Mouse (Mus musculus): Measurements from ENCODE around the gene Snrnp48.

The Snrnp48 gene

DNA sequence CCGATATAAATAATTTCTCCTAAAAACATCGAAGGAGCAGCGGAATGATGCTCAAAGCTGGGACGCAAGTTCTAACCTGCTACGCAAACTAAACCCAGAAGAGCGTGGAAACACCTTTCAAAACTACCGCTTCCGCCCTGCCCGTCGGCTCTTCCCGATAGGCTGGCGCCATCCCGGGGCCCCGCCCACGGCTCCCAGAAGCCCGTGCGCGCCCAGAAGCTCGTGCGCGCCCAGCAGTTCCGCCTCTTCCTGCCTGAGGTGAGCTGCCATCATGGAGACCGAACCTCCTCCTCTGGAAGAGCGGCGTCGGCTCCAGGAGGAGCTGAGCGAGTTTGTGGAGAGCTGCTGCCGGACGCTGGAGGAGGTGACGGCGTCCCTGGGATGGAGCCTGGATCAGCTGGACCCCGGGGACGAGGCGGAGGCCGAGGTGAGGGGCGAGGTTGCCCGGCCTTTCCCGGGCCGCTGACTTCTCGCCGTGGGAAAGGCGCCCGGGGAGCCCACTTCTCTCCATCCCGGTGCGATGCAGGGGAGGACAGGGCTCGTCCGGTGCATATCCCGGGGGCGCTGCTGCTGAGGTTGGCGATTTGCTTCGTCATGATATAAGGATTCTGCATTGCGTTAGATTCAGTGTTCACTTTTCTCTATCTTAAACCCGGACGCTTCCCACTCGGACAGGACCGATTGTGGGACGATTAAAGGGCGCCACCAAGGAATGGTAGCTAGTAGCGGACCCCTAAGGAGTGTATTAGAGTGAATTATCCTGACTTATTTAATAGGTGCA, at the start of gene Snrnp48:
TSS of gene Snrnp48 (plus strand) at position 237 of the 781 bp plus-strand sequence.
- peak; percentile 93 for DNase-seq (ENCODE audit: low spot score)

GRCm38 (mm10) chr13:38155523-38155922, 49.2 kb upstream of the Snrnp48 start:
- no peak for DNase-seq (ENCODE audit: low spot score)

DNA sequence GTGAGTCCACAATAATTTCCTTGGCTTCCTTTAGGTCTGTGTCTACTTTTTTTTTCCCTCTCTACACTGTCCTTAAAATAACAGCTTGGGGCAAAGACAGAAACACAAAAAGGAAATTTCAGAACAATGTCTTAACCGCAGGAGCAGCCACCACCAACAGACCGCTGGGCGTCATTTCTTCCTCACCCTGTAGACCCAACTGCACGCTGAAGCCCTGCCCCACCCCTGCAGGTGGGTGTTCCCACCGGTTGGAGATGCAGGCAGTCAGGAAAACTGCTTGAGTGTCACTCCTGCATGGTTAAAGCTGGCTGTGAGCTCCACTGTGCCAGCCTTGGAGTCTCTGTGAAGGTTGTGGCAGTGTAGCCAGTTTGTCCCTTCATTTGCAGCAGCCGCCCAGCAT, 47.1 kb upstream of the Snrnp48 start:
- no peak for DNase-seq (ENCODE audit: low spot score)

GRCm38 (mm10) chr13:38162002-38162401, 42.7 kb upstream of the Snrnp48 start:
- DNase-seq (ENCODE audit: low spot score): no peak

DNA sequence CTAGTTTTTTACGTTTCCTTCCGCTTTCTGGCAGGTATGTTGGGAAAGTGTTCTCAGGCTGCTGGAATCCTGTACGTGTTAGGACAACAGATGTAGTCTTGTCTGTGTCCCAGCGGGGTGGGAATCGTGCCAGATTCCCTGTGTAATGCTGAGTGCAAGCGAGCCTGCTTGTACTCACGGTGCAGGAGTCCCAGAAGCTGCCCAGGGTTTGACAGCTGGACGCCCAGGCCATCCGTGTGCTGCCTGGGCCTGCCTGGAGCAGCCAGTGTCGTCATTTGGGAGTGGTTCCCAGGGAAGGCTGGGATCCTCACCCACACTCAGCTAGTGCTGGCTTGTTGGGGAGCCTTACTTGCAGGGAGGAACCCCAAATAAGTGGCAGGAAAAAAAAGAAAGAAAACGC, 42.1 kb upstream of the Snrnp48 start:
- DNase-seq (ENCODE audit: low spot score): no peak

DNA sequence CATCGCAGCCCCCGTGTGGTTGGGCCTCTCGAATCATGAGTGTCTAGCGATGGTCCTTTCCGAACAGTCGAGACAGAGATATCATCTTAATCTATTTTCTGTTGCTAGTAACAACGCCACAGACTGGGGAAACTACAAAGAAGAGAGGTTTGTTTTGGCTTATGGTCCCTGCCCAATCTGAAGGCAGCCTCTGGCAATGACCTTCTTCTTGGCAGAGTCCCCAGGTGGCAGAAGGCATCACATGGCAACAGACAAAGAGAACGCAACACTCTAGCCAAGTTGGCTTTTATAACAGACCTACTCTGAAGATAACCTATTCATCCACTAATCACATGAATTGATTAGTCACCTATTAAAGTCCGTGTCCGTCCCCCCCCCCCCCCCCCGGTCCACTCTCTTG, 39.8 kb upstream of the Snrnp48 start:
- DNase-seq (ENCODE audit: low spot score): no peak

- no peak for DNase-seq (ENCODE audit: low spot score)
These were observed 37.7 kb upstream of the Snrnp48 start for GRCm38 (mm10) chr13:38167056-38167455.

- no peak for DNase-seq (ENCODE audit: low spot score)
These were observed 34.0 kb upstream of the Snrnp48 start for GRCm38 (mm10) chr13:38170707-38171144.

DNA sequence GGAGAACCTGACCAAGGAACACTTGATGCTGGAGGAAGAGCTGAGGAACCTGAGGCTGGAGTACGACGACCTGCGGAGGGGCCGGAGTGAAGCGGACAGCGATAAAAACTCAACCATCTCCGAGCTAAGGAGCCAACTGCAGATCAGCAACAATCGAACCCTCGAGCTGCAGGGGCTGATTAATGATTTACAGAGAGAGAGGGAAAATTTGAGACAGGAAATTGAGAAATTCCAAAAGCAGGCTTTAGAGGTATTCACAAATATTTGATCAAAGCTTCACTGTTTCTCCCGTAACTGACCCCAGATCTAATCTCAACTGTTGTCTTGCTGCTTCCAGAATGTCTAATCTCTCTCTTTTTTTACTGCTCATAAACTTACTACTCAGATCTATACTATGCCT, 11.3 kb upstream of the Snrnp48 start:
- DNase-seq (ENCODE audit: low spot score): no peak

GRCm38 (mm10) chr13:38201413-38201812, 3.3 kb upstream of the Snrnp48 start:
- DNase-seq (ENCODE audit: low spot score): no peak

DNA sequence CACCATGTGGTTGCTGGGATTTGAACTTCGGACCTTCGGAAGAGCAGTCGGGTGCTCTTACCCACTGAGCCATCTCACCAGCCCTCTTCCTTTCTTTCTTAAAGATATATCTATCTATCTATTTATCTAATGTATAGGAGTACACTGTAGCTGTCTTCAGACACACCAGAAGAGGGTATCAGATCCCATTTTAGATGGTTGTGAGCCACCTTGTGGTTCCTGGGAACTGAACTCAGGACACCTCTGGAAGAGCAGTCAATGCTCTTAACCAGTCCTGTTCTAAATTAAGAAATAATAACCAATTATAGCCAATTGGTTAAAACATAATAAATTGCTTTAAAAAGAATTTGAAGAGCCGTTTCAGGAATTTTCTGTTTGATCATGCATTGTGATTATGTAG, 567 bp upstream of the Snrnp48 start:
- no peak for DNase-seq (ENCODE audit: low spot score)

DNA sequence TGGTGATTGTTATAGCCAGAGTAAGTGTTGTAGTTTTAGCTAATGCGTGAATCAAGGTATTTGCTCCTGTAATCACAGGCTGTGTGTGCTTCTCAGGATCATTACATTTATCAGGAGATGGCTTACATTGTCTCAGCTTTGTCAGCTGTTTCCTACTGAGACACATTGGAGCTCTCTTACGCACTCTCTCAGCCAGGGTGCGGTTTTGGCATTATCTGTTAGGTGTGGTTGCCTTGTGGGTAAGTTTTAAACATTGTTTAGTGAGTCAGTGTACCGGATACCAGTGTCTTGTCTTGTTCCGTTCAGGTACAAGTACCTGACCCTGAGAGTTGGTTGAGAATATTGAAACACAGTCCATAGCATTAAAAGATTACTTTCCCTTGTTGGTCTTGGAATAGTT, 6.4 kb downstream of the Snrnp48 start:
- no peak for DNase-seq (ENCODE audit: low spot score)

DNA sequence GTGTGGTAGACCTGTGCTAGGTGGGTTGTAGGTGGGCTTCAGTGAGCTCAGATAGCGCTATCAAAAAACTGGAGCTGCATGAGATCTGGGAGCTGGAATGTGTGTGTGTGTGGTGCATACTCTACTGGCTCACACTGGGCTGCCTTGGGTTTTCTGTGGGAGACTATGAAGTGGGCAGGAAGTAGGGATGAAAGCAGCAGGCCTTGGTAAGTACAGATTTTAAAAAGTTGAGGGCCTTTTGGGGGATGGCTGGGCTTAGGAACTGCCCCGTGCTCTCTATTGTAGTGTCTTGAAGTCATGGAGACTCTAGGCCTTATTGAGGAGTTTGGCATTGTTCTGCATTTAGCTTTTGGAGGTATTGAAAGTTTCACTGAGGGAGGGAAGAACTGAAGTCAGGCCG, 13.9 kb downstream of the Snrnp48 start:
- no peak for DNase-seq (ENCODE audit: low spot score)

DNA sequence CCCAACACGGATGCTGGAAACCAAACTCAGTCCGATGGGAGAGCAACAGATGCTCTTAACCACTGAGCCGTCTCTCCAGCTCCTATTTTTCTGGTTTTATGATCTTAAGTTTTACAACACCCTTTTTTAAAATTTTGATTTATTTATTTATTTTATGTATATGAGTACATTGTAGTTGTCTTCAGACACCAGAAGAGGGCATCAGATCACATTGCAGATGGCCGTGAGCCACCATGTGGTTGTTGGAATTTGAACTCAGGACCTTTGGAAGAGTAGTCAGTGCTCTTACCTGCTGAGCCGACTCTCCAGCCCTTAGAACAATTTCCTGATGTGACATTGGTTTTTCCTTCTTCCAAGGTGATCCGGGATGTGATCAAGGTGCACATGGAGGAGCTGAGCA, 15.6 kb downstream of the Snrnp48 start:
- DNase-seq (ENCODE audit: low spot score): no peak

DNA sequence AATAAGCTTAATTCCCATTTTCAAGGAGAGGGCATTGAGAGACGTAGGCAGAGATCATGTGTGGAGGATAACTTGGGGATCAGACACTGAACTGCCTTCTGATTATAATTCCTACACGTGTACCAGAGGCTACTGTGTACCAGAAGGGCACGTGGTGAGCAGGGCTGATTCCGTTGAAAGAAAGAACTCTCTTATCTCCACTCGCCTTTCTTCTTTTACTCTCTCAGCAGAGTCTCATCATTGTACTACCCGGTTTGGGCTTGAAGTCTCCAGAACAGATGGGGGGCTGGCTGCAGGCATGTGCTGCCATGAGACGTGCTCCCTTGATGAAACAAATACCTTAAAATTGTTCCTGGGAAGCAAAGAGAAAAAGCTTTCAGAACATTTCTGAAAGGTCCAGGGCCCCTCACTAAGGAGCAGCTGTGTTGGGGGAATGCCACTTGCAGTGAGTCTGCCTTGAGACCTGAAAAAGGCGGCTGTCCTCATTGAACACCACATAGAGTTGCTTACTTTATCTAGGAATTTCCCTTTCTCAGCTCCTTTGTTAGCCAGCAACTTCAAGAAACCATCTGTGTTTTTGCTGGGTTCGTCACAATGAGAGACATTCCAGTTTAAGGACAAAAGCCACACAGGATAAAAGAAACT, 25.6 kb downstream of the Snrnp48 start:
- DNase-seq (ENCODE audit: low spot score): no peak

DNA sequence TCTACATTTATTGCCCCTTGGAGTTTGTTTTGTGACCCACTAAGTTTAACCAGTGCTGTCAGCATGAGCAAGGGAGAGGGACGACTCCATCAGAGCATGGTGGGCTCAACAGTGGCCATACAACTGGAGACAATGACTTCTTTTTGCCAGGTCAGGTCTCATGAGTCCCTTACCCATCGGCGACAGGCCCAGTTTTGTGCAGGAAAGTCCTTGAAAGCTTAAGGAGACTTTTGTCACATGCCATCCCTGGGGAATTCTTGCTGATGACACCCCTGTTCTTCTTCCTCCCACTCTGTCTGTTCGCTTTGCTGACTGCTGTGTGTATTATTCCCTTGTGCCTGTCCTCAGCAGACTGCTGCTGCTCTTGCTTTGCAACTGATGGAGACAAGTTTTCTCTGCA, 27.7 kb downstream of the Snrnp48 start:
- no peak for DNase-seq (ENCODE audit: low spot score)

DNA sequence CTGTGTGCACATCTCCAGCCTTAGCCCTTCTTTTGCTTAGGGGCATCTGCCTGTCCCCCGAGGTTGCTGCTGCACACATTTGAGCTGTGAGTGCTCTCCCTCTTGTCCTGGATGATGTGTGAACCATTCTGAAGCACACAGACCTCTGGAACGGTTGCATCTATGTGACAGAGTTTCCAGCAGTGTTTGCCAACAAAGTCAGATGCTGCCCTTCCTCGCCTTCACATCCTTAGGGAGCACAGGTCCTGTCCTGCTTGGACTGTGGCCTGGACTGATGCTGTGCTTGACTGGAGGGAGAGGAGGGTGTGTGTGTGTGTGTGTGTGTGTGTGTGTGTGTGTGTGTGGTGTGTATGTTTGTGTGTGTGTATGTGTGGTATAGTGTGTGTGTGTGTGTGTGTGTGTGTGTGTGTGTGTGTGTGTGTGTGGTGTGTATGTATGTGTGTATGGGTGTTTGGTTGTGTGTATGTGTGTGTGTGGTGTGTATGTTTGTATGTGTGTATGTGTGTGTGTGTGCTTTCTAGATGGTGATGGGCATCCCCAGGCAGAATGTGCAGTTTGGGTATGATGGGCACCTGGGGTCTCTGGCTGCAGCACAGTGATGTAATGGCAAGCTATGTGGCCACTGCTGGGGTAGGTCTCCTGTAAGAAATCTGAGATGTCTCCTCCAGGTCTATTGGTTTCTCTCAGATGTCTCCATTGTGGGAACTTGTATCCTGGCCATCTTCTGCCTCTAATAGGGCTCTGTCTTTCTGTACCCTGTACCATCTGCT, 28.3 kb downstream of the Snrnp48 start:
- no peak for DNase-seq (ENCODE audit: low spot score)

GRCm38 (mm10) chr13:38234651-38235050, 29.9 kb downstream of the Snrnp48 start:
- DNase-seq (ENCODE audit: low spot score): no peak

GRCm38 (mm10) chr13:38235370-38235769, 30.6 kb downstream of the Snrnp48 start:
- peak; percentile 1 for DNase-seq (ENCODE audit: low spot score)

GRCm38 (mm10) chr13:38248151-38248550, 43.4 kb downstream of the Snrnp48 start:
- no peak for DNase-seq (ENCODE audit: low spot score)

GRCm38 (mm10) chr13:38251226-38251625, 46.5 kb downstream of the Snrnp48 start:
- DNase-seq (ENCODE audit: low spot score): no peak

- no peak for DNase-seq (ENCODE audit: low spot score)
These were observed 49.0 kb downstream of the Snrnp48 start for GRCm38 (mm10) chr13:38253696-38254095.

DNA sequence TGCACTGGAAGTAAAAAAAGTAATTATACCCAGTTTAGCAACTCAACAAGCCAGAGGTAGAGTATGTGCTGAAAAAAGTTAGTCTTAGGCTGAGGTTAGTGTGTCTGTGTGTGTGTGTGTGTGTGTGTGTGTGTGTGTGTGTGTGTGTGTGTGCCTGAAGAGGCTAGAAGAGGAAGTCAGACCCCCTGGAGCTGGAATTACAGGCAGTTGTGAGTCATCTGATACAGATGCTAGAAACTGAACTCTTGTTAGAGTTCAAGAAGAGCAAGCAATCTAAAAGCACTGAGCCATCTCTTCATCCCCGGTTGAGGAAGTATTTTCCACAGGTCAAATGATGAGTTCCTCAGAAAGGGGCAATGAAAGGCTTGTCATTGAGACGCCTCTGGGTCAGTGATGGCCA, 54.2 kb downstream of the Snrnp48 start:
- DNase-seq (ENCODE audit: low spot score): no peak
